Mouse (Mus musculus): ENCODE measurements around the gene Hoxc6. TPM values are rescaled to one million over a fixed set of nuclear protein-coding genes. Genes with fewer than 3 reads are reported as not detected.

Gene Hoxc6
- total RNA-seq, 1 experiment = 0.58 TPM

- Histone ChIP-seq H3K4me1 (ENCODE audit: control insufficient read depth in 2 of 2, insufficient read depth in 2 of 2, low read length in 2 of 2, poor library complexity in 1 of 2) (0 out of 4 replicates have a peak, but pooled peaks cover 0 to 2% of the 10 kb centered on the region in 2 experiments), H3K27ac (ENCODE audit: insufficient read depth, low read depth, low read length, poor library complexity, severe bottlenecking) (no peak overlapping the region), H3K36me3 (ENCODE audit: control insufficient read depth, insufficient read depth, low read length, poor library complexity, severe bottlenecking) (no peaks in the 10 kb centered on the region), H3K9me3 (ENCODE audit: control insufficient read depth, insufficient read depth, low read depth, low read length) (no peaks in the 10 kb centered on the region), H3K4me3 (ENCODE audit: insufficient read depth in 1 of 2, low read depth in 1 of 2, low read length in 2 of 2, poor library complexity in 1 of 2, severe bottlenecking in 1 of 2) (no peak overlapping the region), H3K9ac (ENCODE audit: insufficient read depth, low read depth, low read length, poor library complexity, severe bottlenecking) (no peak overlapping the region)
- no peak for DNase-seq (ENCODE audit: low read depth, low spot score)
- TF ChIP-seq CHD2 (IDR thresholded peaks at IDR 0.05; ENCODE audit: low read depth, low read length) (no peak), ZNF384 (IDR thresholded peaks at IDR 0.05; ENCODE audit: low read depth, low read length) (no peak), HCFC1 (IDR thresholded peaks at IDR 0.05; ENCODE audit: borderline replicate concordance, insufficient read depth, low read length) (no peak), MAFK (IDR thresholded peaks at IDR 0.05; ENCODE audit: insufficient read depth, low read depth, low read length) (no peak), ZC3H11A (IDR thresholded peaks at IDR 0.05; ENCODE audit: borderline replicate concordance, low read depth, low read length) (no peak)
- in situ Hi-C loops (cut with MboI; ENCODE audit: low sequenced_read_pairs in 2 of 2, unreplicated experiment in 2 of 2) = no loop called here
Measured at GRCm38 (mm10) chr15:103030142-103030541, 32.1 kb downstream of the Hoxc6 start.

GRCm38 (mm10) chr15:103032167-103032566 is 34.1 kb downstream of the Hoxc6 start:
- Histone ChIP-seq H3K4me3 (ENCODE audit: insufficient read depth in 1 of 2, low read depth in 1 of 2, low read length in 2 of 2, poor library complexity in 1 of 2, severe bottlenecking in 1 of 2) (no peak overlapping the region), H3K36me3 (ENCODE audit: control insufficient read depth, insufficient read depth, low read length, poor library complexity, severe bottlenecking) (no peaks in the 10 kb centered on the region), H3K9ac (ENCODE audit: insufficient read depth, low read depth, low read length, poor library complexity, severe bottlenecking) (no peak overlapping the region), H3K27ac (ENCODE audit: insufficient read depth, low read depth, low read length, poor library complexity, severe bottlenecking) (no peak overlapping the region), H3K4me1 (ENCODE audit: control insufficient read depth in 2 of 2, insufficient read depth in 2 of 2, low read length in 2 of 2, poor library complexity in 1 of 2) (0 out of 4 replicates have a peak, but pooled peaks cover 0 to 2% of the 10 kb centered on the region in 2 experiments), H3K9me3 (ENCODE audit: control insufficient read depth, insufficient read depth, low read depth, low read length) (no peaks in the 10 kb centered on the region)
- no peak for DNase-seq (ENCODE audit: low read depth, low spot score)
- TF ChIP-seq HCFC1 (IDR thresholded peaks at IDR 0.05; ENCODE audit: borderline replicate concordance, insufficient read depth, low read length) (no peak), ZNF384 (IDR thresholded peaks at IDR 0.05; ENCODE audit: low read depth, low read length) (no peak), CHD2 (IDR thresholded peaks at IDR 0.05; ENCODE audit: low read depth, low read length) (no peak), ZC3H11A (IDR thresholded peaks at IDR 0.05; ENCODE audit: borderline replicate concordance, low read depth, low read length) (no peak), MAFK (IDR thresholded peaks at IDR 0.05; ENCODE audit: insufficient read depth, low read depth, low read length) (no peak)
- in situ Hi-C loops (cut with MboI; ENCODE audit: low sequenced_read_pairs in 2 of 2, unreplicated experiment in 2 of 2) = no loop called here

- no peaks in the 10 kb centered on the region for H3K36me3 ChIP-seq (ENCODE audit: control insufficient read depth, insufficient read depth, low read length, poor library complexity, severe bottlenecking)
- H3K4me3 ChIP-seq (ENCODE audit: insufficient read depth in 1 of 2, low read depth in 1 of 2, low read length in 2 of 2, poor library complexity in 1 of 2, severe bottlenecking in 1 of 2) = no peak overlapping the region
- in situ Hi-C loops (cut with MboI; ENCODE audit: low sequenced_read_pairs in 2 of 2, unreplicated experiment in 2 of 2) = no loop called here
- H3K4me1 ChIP-seq (ENCODE audit: control insufficient read depth in 2 of 2, insufficient read depth in 2 of 2, low read length in 2 of 2, poor library complexity in 1 of 2) = 0 out of 4 replicates have a peak, but pooled peaks cover 0 to 2% of the 10 kb centered on the region in 2 experiments
- no peaks in the 10 kb centered on the region for H3K9me3 ChIP-seq (ENCODE audit: control insufficient read depth, insufficient read depth, low read depth, low read length)
- no peak for DNase-seq (ENCODE audit: low read depth, low spot score)
- no peak overlapping the region for H3K27ac ChIP-seq (ENCODE audit: insufficient read depth, low read depth, low read length, poor library complexity, severe bottlenecking)
- H3K9ac ChIP-seq (ENCODE audit: insufficient read depth, low read depth, low read length, poor library complexity, severe bottlenecking) = no peak overlapping the region
- TF ChIP-seq ZNF384 (IDR thresholded peaks at IDR 0.05; ENCODE audit: low read depth, low read length) (no peak), HCFC1 (IDR thresholded peaks at IDR 0.05; ENCODE audit: borderline replicate concordance, insufficient read depth, low read length) (no peak), CHD2 (IDR thresholded peaks at IDR 0.05; ENCODE audit: low read depth, low read length) (no peak), ZC3H11A (IDR thresholded peaks at IDR 0.05; ENCODE audit: borderline replicate concordance, low read depth, low read length) (no peak), MAFK (IDR thresholded peaks at IDR 0.05; ENCODE audit: insufficient read depth, low read depth, low read length) (no peak)
Measured at GRCm38 (mm10) chr15:103032646-103033575, 34.9 kb downstream of the Hoxc6 start.

- Histone ChIP-seq H3K9ac (ENCODE audit: insufficient read depth, low read depth, low read length, poor library complexity, severe bottlenecking) (peak overlapping the region; percentile 9; the same call in 1 of the 2 replicates), H3K36me3 (ENCODE audit: control insufficient read depth, insufficient read depth, low read length, poor library complexity, severe bottlenecking) (no peaks in the 10 kb centered on the region), H3K27ac (ENCODE audit: insufficient read depth, low read depth, low read length, poor library complexity, severe bottlenecking) (no peak overlapping the region), H3K4me3 (ENCODE audit: insufficient read depth in 1 of 2, low read depth in 1 of 2, low read length in 2 of 2, poor library complexity in 1 of 2, severe bottlenecking in 1 of 2) (peak overlapping the region; percentile 45 to 57), H3K4me1 (ENCODE audit: control insufficient read depth in 2 of 2, insufficient read depth in 2 of 2, low read length in 2 of 2, poor library complexity in 1 of 2) (0 out of 4 replicates have a peak, but pooled peaks cover 0 to 2% of the 10 kb centered on the region in 2 experiments), H3K9me3 (ENCODE audit: control insufficient read depth, insufficient read depth, low read depth, low read length) (no peaks in the 10 kb centered on the region)
- no peak for TF ChIP-seq ZNF384 (IDR thresholded peaks at IDR 0.05; ENCODE audit: low read depth, low read length)
- no peak for TF ChIP-seq CHD2 (IDR thresholded peaks at IDR 0.05; ENCODE audit: low read depth, low read length)
- TF ChIP-seq ZC3H11A (IDR thresholded peaks at IDR 0.05; ENCODE audit: borderline replicate concordance, low read depth, low read length) = no peak
- TF ChIP-seq MAFK (IDR thresholded peaks at IDR 0.05; ENCODE audit: insufficient read depth, low read depth, low read length) = no peak
- no peak for TF ChIP-seq HCFC1 (IDR thresholded peaks at IDR 0.05; ENCODE audit: borderline replicate concordance, insufficient read depth, low read length)
- no peak for DNase-seq (ENCODE audit: low read depth, low spot score)
- in situ Hi-C loops (cut with MboI; ENCODE audit: low sequenced_read_pairs in 2 of 2, unreplicated experiment in 2 of 2) = no loop called here
Measured at GRCm38 (mm10) chr15:103034043-103034806, 36.2 kb downstream of the Hoxc6 start.

All from ES-E14 (cell line).